Mouse (Mus musculus) embryonic facial prominence, embryonic 11.5 days (tissue): ENCODE measurements at regions not wholly inside any gene's neighbourhood (a gene's known extent, or its start where the extent isn't known, plus 50 kb on each side); places are given as distances from the start of the nearest gene placed in this dataset.

ENCODE experiments used
- ATAC-seq: fragments of 200-750 bp; cut with Nextera tagmentation; replicated peaks from 2 replicates; pipeline ENCODE4 v1.8.0; 2017; ENCODE audit warnings: low read depth; ENCODE audit not compliant: insufficient number of reproducible peaks, low FRiP score, low TSS enrichment
- DNase-seq: peaks from one replicate; pipeline ENCODE4 v3.0.0-alpha.2; 2015; ENCODE audit warnings: low spot score
- H3K27ac ChIP-seq: fragments of 300-500 bp; sonication (generic); replicated peaks from 2 replicates; pipeline ENCODE4 v1.5.1; 2014; ENCODE audit warnings: mild to moderate bottlenecking, low read depth, low read length, control low read depth
- H3K27me3 ChIP-seq: fragments of 300-500 bp; sonication (generic); 2 replicates; pipeline ENCODE4 v1.6.1; 2014; ENCODE audit warnings: mild to moderate bottlenecking, low read length, moderate library complexity, mixed read lengths; ENCODE audit not compliant: control insufficient read depth, insufficient read depth
- H3K36me3 ChIP-seq: fragments of 300-500 bp; sonication (generic); replicated peaks from 2 replicates; pipeline ENCODE4 v1.6.1; 2014; ENCODE audit warnings: low read depth, mild to moderate bottlenecking, low read length, moderate library complexity, mixed read lengths; ENCODE audit not compliant: control insufficient read depth, insufficient read depth
- H3K4me1 ChIP-seq: fragments of 300-500 bp; sonication (generic); 2 replicates; pipeline ENCODE4 v1.6.1; 2014; ENCODE audit warnings: low read length, mixed read lengths; ENCODE audit not compliant: control insufficient read depth, insufficient read depth
- H3K4me2 ChIP-seq: fragments of 300-500 bp; sonication (generic); 2 replicates; pipeline ENCODE4 v1.6.1; 2014; ENCODE audit warnings: low read depth, mild to moderate bottlenecking, control low read depth, low read length, moderate library complexity
- H3K4me3 ChIP-seq: fragments of 300-500 bp; sonication (generic); 2 replicates; pipeline ENCODE4 v1.5.1; 2014; ENCODE audit warnings: low read depth, low read length, control low read depth
- H3K9ac ChIP-seq: fragments of 300-500 bp; sonication (generic); replicated peaks from 2 replicates; pipeline ENCODE4 v1.6.1; 2014; ENCODE audit warnings: mild to moderate bottlenecking, control low read depth, low read length
- H3K9me3 ChIP-seq: fragments of 300-500 bp; sonication (generic); replicated peaks from 2 replicates; pipeline ENCODE4 v1.6.1; 2016; ENCODE audit warnings: mild to moderate bottlenecking, low read length, inconsistent platforms, mixed read lengths; ENCODE audit not compliant: control insufficient read depth
- WGBS: fragments of 180-500 bp; shearing (Covaris S2); extraction: QIAGEN DNeasy Blood & Tissue Kit; methylation state at CpG from one replicate; pipeline ENCODE4 v1.1.7; 2014; 5-methylcytosine and 5-hydroxymethylcytosine counted together

- Histone ChIP-seq H3K9me3 (no peaks in the 10 kb centered on the region), H3K27me3 (no peaks in the 10 kb centered on the region), H3K4me3 (no peak overlapping the region), H3K4me2 (no peak overlapping the region), H3K27ac (no peak overlapping the region), H3K9ac (no peak overlapping the region), H3K36me3 (no peaks in the 10 kb centered on the region), H3K4me1 (no peaks in the 10 kb centered on the region)
- ATAC-seq (no peak), DNase-seq (no peak)
- WGBS = 95% methylated on average over 1 of the region's 1 CpGs
These were observed 76.0 kb upstream of the Inhba start for GRCm38 (mm10) chr13:15935689-15936088.

DNA sequence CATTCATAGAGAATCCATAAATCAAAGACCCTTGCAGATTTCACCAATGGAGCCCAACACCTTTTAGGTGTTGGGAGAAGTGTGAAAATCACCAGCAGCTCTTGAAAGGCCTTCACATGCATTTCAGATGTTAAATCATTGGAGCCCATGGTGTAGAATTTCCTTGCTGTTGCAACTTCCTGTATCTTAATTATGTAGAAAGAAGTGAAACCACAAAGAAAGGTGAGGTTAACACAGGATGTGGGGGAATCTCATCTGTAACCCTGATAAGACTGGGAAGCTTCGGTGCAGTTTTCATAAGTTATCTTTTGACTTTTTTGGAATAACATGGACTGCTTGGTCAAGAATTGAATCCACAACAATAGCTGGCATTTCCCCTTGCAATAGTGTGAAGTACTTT is 75.5 kb upstream of the Inhba start:
- H3K4me3 ChIP-seq = no peak overlapping the region
- WGBS = 79% methylated on average over 1 of the region's 1 CpGs
- no peak overlapping the region for H3K4me2 ChIP-seq
- DNase-seq = no peak
- ATAC-seq = no peak
- no peaks in the 10 kb centered on the region for H3K36me3 ChIP-seq
- no peak overlapping the region for H3K9ac ChIP-seq
- no peaks in the 10 kb centered on the region for H3K27me3 ChIP-seq
- H3K27ac ChIP-seq = no peak overlapping the region
- H3K4me1 ChIP-seq = no peaks in the 10 kb centered on the region
- no peaks in the 10 kb centered on the region for H3K9me3 ChIP-seq

- Histone ChIP-seq H3K36me3 (no peaks in the 10 kb centered on the region), H3K27ac (no peak overlapping the region), H3K9ac (no peak overlapping the region), H3K4me3 (no peak overlapping the region), H3K9me3 (no peaks in the 10 kb centered on the region), H3K27me3 (no peaks in the 10 kb centered on the region), H3K4me1 (no peaks in the 10 kb centered on the region), H3K4me2 (no peak overlapping the region)
- DNase-seq (no peak), ATAC-seq (no peak)
- WGBS = 85% methylated on average over 4 of the region's 4 CpGs
These were observed 61.5 kb upstream of the Inhba start for GRCm38 (mm10) chr13:15950143-15950542.

- WGBS = 71% methylated on average over 3 of the region's 3 CpGs
- no peaks in the 10 kb centered on the region for H3K27me3 ChIP-seq
- ATAC-seq = no peak
These were observed 60.6 kb upstream of the Inhba start for GRCm38 (mm10) chr13:15950885-15951610.

More at GRCm38 (mm10) chr13:15950885-15951610, 60.6 kb upstream of the Inhba start:
- no peak overlapping the region for H3K27ac ChIP-seq
- no peaks in the 10 kb centered on the region for H3K4me1 ChIP-seq
- no peaks in the 10 kb centered on the region for H3K9me3 ChIP-seq
- H3K4me2 ChIP-seq = no peak overlapping the region
- H3K9ac ChIP-seq = no peak overlapping the region
- no peaks in the 10 kb centered on the region for H3K36me3 ChIP-seq
- no peak for DNase-seq
- H3K4me3 ChIP-seq = no peak overlapping the region
